Mouse (Mus musculus) forebrain, embryonic 13.5 days (tissue): Measurements from ENCODE around the gene Supt16. TPM values are rescaled to one million over a fixed set of nuclear protein-coding genes. Genes with fewer than 3 reads are reported as not detected.

Source experiments
- ATAC-seq: fragments of 200-750 bp; cut with Nextera tagmentation; 2 replicates; pipeline ENCODE4 v1.8.0; 2017
- H3K27ac ChIP-seq: fragments of 300-500 bp; sonication (generic); 2 replicates; pipeline ENCODE4 v1.5.1; 2015; ENCODE audit warnings: inconsistent platforms, mild to moderate bottlenecking, moderate library complexity
- H3K27me3 ChIP-seq: fragments of 300-500 bp; sonication (generic); 2 replicates; pipeline ENCODE4 v1.6.1; 2015; ENCODE audit warnings: mild to moderate bottlenecking, inconsistent platforms
- H3K36me3 ChIP-seq: fragments of 300-500 bp; sonication (generic); 2 replicates; pipeline ENCODE4 v1.6.1; 2015; ENCODE audit warnings: mild to moderate bottlenecking, inconsistent platforms; ENCODE audit not compliant: poor library complexity, severe bottlenecking
- H3K4me1 ChIP-seq: fragments of 300-500 bp; sonication (generic); 2 replicates; pipeline ENCODE4 v1.6.1; 2015; ENCODE audit warnings: inconsistent platforms
- H3K4me2 ChIP-seq: fragments of 300-500 bp; sonication (generic); 2 replicates; pipeline ENCODE4 v1.6.1; 2015; ENCODE audit warnings: inconsistent platforms, mild to moderate bottlenecking, moderate library complexity
- H3K4me3 ChIP-seq: fragments of 300-500 bp; sonication (generic); 2 replicates; pipeline ENCODE4 v1.5.1; 2015; ENCODE audit warnings: mild to moderate bottlenecking, inconsistent platforms
- H3K9ac ChIP-seq: fragments of 300-500 bp; sonication (generic); 2 replicates; pipeline ENCODE4 v1.6.1; 2015; ENCODE audit warnings: mild to moderate bottlenecking, inconsistent platforms
- H3K9me3 ChIP-seq: fragments of 300-500 bp; sonication (generic); replicated peaks from 2 replicates; pipeline ENCODE4 v1.6.1; 2016; ENCODE audit warnings: inconsistent platforms
- WGBS: fragments of 180-500 bp; shearing (Covaris S2); methylation state at CpG from one replicate; pipeline ENCODE4 v1.1.7; 2015; 5-methylcytosine and 5-hydroxymethylcytosine counted together
- polyA plus RNA-seq: library from polyadenylated mRNA; unstranded; fragments of >200 nt; fragmentation: Nextera tagmentation; extraction: Ambion mirVana; gene quantifications from 2 replicates; pipeline ENCODE4 v1.2.1, GENCODE M21; 2015

Supt16 gene
- polyA plus RNA-seq, 1 experiment from 2014 or later: 83.8 TPM

GRCm38 (mm10) chr14:52144165-52144564, 53.1 kb downstream of the Supt16 start:
- H3K9me3 ChIP-seq: no peaks in the 10 kb centered on the region
- H3K4me1 ChIP-seq: no peaks in the 10 kb centered on the region
- no peak overlapping the region for H3K27ac ChIP-seq
- no peaks in the 10 kb centered on the region for H3K27me3 ChIP-seq
- 87% methylated on average over 4 of the region's 4 CpGs for WGBS
- no peak overlapping the region for H3K4me3 ChIP-seq
- H3K4me2 ChIP-seq: no peak overlapping the region
- no peaks in the 10 kb centered on the region for H3K36me3 ChIP-seq
- H3K9ac ChIP-seq: no peak overlapping the region
- ATAC-seq: no peak

GRCm38 (mm10) chr14:52141445-52142127, 55.6 kb downstream of the Supt16 start:
- no peak for ATAC-seq
- WGBS: 78% methylated on average over 16 of the region's 16 CpGs
- no peak overlapping the region for H3K27ac ChIP-seq

GRCm38 (mm10) chr14:52140577-52141444, 56.4 kb downstream of the Supt16 start:
- Histone ChIP-seq H3K4me2 (no peak overlapping the region), H3K27ac (no peak overlapping the region), H3K4me3 (no peak overlapping the region), H3K9me3 (no peaks in the 10 kb centered on the region), H3K4me1 (no peaks in the 10 kb centered on the region), H3K36me3 (no peaks in the 10 kb centered on the region), H3K9ac (no peak overlapping the region), H3K27me3 (no peaks in the 10 kb centered on the region)
- whole genome bisulfite sequencing: 78% methylated on average over 19 of the region's 19 CpGs
- no peak for ATAC-seq

More at GRCm38 (mm10) chr14:52141445-52142127, 55.6 kb downstream of the Supt16 start:
- Histone ChIP-seq H3K4me2 (no peak overlapping the region), H3K36me3 (no peaks in the 10 kb centered on the region), H3K4me1 (no peaks in the 10 kb centered on the region), H3K9ac (no peak overlapping the region), H3K9me3 (no peaks in the 10 kb centered on the region), H3K4me3 (no peak overlapping the region), H3K27me3 (no peaks in the 10 kb centered on the region)

GRCm38 (mm10) chr14:52133584-52133983, 63.6 kb downstream of the Supt16 start:
- Histone ChIP-seq H3K27ac (no peak overlapping the region), H3K9ac (no peak overlapping the region), H3K9me3 (no peaks in the 10 kb centered on the region), H3K36me3 (no peaks in the 10 kb centered on the region), H3K4me1 (no peaks in the 10 kb centered on the region), H3K4me3 (no peak overlapping the region), H3K4me2 (no peak overlapping the region), H3K27me3 (no peaks in the 10 kb centered on the region)
- WGBS: 88% methylated on average over 5 of the region's 5 CpGs
- no peak for ATAC-seq

GRCm38 (mm10) chr14:52124636-52125035, 72.6 kb downstream of the Supt16 start:
- Histone ChIP-seq H3K27ac (no peak overlapping the region), H3K4me1 (no peaks in the 10 kb centered on the region), H3K27me3 (no peaks in the 10 kb centered on the region), H3K36me3 (no peaks in the 10 kb centered on the region), H3K9ac (no peak overlapping the region), H3K4me3 (no peak overlapping the region), H3K4me2 (no peak overlapping the region), H3K9me3 (no peaks in the 10 kb centered on the region)
- 93% methylated on average over 3 of the region's 3 CpGs for WGBS
- ATAC-seq: no peak

GRCm38 (mm10) chr14:52123918-52124317, 73.3 kb downstream of the Supt16 start:
- Histone ChIP-seq H3K27me3 (no peaks in the 10 kb centered on the region), H3K9ac (no peak overlapping the region), H3K27ac (no peak overlapping the region), H3K4me1 (peaks cover 5% of the 10 kb centered on the region), H3K4me2 (no peak overlapping the region), H3K9me3 (no peaks in the 10 kb centered on the region), H3K36me3 (no peaks in the 10 kb centered on the region), H3K4me3 (no peak overlapping the region)
- 21% methylated on average over 4 of the region's 4 CpGs for whole genome bisulfite sequencing
- peak; percentile 16; the same call in 1 of the 2 replicates for ATAC-seq

- peak overlapping the region; percentile 96; the same call in 1 of the 2 replicates for H3K4me2 ChIP-seq
- ATAC-seq: no peak
- WGBS: 62% methylated on average over 7 of the region's 7 CpGs
Measured at GRCm38 (mm10) chr14:52120169-52120568, 77.0 kb downstream of the Supt16 start.

GRCm38 (mm10) chr14:52118823-52119608, 78.2 kb downstream of the Supt16 start:
- H3K9ac ChIP-seq: peak overlapping the region; percentile 82
- H3K27ac ChIP-seq: peak overlapping the region; percentile 75
- peak overlapping the region; percentile 56 for H3K4me3 ChIP-seq
- no peaks in the 10 kb centered on the region for H3K9me3 ChIP-seq
- no peaks in the 10 kb centered on the region for H3K36me3 ChIP-seq
- no peaks in the 10 kb centered on the region for H3K27me3 ChIP-seq
- H3K4me2 ChIP-seq: peak overlapping the region; percentile 96
- peaks cover 11% of the 10 kb centered on the region for H3K4me1 ChIP-seq
- ATAC-seq: peak; percentile 89
- 1% methylated on average over 38 of the region's 38 CpGs for WGBS

More at GRCm38 (mm10) chr14:52120169-52120568, 77.0 kb downstream of the Supt16 start:
- no peak overlapping the region for H3K9ac ChIP-seq
- peak overlapping the region; percentile 56; the same call in 1 of the 2 replicates for H3K4me3 ChIP-seq
- no peaks in the 10 kb centered on the region for H3K9me3 ChIP-seq
- no peaks in the 10 kb centered on the region for H3K36me3 ChIP-seq
- no peaks in the 10 kb centered on the region for H3K27me3 ChIP-seq
- H3K4me1 ChIP-seq: peaks cover 11% of the 10 kb centered on the region
- H3K27ac ChIP-seq: no peak overlapping the region

- ATAC-seq: peak; percentile 39
- Histone ChIP-seq H3K9ac (peak overlapping the region; percentile 82), H3K36me3 (no peaks in the 10 kb centered on the region), H3K27ac (0 out of 2 replicates have a peak overlapping the region, but pooled peaks have one; percentile 75), H3K4me1 (peaks cover 11% of the 10 kb centered on the region), H3K27me3 (no peaks in the 10 kb centered on the region), H3K4me3 (peak overlapping the region; percentile 56), H3K9me3 (no peaks in the 10 kb centered on the region), H3K4me2 (peak overlapping the region; percentile 96)
- WGBS: 19% methylated on average over 8 of the region's 8 CpGs
Measured at GRCm38 (mm10) chr14:52118456-52118822, 78.8 kb downstream of the Supt16 start.

GRCm38 (mm10) chr14:52117241-52117640, 80.0 kb downstream of the Supt16 start:
- no peaks in the 10 kb centered on the region for H3K9me3 ChIP-seq
- no peaks in the 10 kb centered on the region for H3K36me3 ChIP-seq
- peaks cover 11% of the 10 kb centered on the region for H3K4me1 ChIP-seq
- no peak overlapping the region for H3K9ac ChIP-seq
- no peak overlapping the region for H3K4me2 ChIP-seq
- ATAC-seq: no peak
- H3K27ac ChIP-seq: no peak overlapping the region
- WGBS: 92% methylated on average over 5 of the region's 5 CpGs
- no peak overlapping the region for H3K4me3 ChIP-seq
- H3K27me3 ChIP-seq: no peaks in the 10 kb centered on the region

GRCm38 (mm10) chr14:52114101-52114500, 83.1 kb downstream of the Supt16 start:
- WGBS: 78% methylated on average over 1 of the region's 1 CpGs
- H3K9ac ChIP-seq: no peak overlapping the region
- no peak overlapping the region for H3K27ac ChIP-seq
- H3K4me3 ChIP-seq: no peak overlapping the region
- H3K4me2 ChIP-seq: no peak overlapping the region
- no peak for ATAC-seq
- no peaks in the 10 kb centered on the region for H3K9me3 ChIP-seq
- no peaks in the 10 kb centered on the region for H3K27me3 ChIP-seq
- peaks cover 7% of the 10 kb centered on the region for H3K4me1 ChIP-seq
- H3K36me3 ChIP-seq: no peaks in the 10 kb centered on the region
